Mouse (Mus musculus): ENCODE data around the gene Mesp1. TPM values are rescaled to one million over a fixed set of nuclear protein-coding genes. Genes with fewer than 3 reads are reported as not detected.
"Not testable (repeated sequence)": the region's sequence is repeated elsewhere in the genome, so short reads cannot be mapped to it uniquely, and the experiment has no call there.

The Mesp1 gene
- polyA plus RNA-seq, 1 experiment: not detected

DNA sequence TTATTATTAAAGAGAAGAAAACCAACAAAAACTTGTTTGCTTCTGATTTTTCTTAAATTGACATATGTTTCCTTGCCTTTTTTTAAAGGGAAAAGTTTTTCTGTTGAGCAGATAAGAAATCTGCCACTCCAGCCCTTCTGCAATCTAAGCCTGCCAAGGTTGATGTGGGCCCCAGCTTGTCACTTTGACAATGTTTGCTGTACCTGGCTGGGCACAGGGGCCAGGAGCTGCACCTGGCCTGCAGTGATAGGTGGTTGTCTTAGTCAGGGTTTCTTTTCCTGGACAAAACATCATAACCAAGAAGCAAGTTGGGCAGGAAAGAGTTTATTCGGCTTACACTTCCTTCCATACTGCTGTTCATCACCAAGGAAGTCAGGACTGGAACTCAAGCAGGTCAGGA, 19.8 kb upstream of the Mesp1 start:
- DNase-seq (ENCODE audit: low read depth): no peak
- TF ChIP-seq CTCF (IDR thresholded peaks at IDR 0.05; ENCODE audit: borderline replicate concordance, extremely low read depth, insufficient read depth, insufficient read length): no peak
- TF ChIP-seq POLR2A (IDR thresholded peaks at IDR 0.05; ENCODE audit: borderline replicate concordance, extremely low read depth, insufficient read depth, insufficient read length, poor library complexity, severe bottlenecking): no peak

DNA sequence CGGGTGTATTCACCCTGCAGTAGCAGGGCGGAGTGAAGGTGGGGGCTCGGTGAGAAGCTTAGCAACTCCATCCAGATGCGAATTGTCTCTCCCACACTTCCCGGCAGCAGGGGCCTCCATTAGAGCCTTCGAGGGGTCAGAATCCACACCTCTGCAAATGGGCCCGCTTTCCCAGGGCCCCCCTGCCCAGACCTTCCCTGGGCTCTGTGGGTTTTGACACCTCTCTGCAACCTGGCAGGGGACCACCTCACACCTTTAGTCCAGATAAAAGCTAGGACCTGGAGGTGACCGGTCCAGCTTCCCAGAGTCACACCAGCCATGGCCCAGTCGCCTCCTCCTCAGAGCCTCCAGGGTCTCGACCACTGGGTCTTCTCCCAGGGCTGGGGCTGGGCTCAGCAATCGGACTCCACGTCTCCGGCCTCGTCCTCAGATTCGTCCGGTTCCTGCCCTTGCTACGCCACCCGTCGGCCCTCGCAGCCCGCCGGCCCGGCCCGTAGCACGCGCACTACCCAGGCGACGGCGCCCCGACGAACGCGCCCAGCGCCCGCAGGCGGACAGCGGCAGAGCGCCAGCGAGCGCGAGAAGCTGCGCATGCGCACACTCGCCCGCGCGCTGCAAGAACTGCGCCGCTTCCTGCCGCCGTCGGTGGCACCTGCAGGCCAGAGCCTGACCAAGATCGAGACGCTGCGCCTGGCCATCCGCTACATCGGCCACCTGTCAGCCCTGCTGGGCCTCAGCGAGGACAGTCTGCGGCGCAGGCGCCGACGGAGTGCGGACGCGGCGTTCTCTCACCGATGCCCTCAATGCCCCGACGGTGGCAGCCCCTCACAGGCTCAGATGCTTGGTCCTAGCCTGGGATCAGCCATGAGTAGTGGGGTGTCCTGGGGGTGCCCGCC, 17.3 kb upstream of the Mesp1 start, which contains the start of gene Mesp2:
Gene Mesp2, plus strand, starts transcription at position 117 of the 896 bp plus-strand sequence.
- peak; percentile 88 for DNase-seq (ENCODE audit: low read depth)
- peak; percentile 29; the same call in 1 of the 2 replicates for TF ChIP-seq POLR2A (IDR thresholded peaks at IDR 0.05; ENCODE audit: borderline replicate concordance, extremely low read depth, insufficient read depth, insufficient read length, poor library complexity, severe bottlenecking)
- TF ChIP-seq CTCF (IDR thresholded peaks at IDR 0.05; ENCODE audit: borderline replicate concordance, extremely low read depth, insufficient read depth, insufficient read length): no peak

DNA sequence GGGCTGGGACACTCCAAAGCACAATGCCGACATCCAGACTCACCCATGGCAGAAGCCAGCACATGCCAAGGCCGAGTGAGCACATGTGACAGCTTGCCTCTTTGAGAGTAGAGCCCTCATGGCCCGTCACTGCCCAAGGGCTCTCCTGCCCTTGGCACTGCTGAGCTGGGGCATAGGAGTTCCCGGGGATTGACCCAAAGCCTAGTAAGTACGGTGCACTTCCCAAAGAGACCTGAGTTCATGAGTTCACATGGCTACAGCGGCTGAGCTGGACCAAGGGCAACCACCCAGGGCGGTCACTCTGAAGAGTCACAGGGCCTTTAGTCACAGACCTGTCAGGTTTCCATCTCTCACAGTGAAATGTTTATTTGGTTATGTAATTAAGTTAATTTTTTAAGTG, 15.0 kb upstream of the Mesp1 start:
- no peak for DNase-seq (ENCODE audit: low read depth)
- TF ChIP-seq CTCF (IDR thresholded peaks at IDR 0.05; ENCODE audit: borderline replicate concordance, extremely low read depth, insufficient read depth, insufficient read length): no peak
- no peak for TF ChIP-seq POLR2A (IDR thresholded peaks at IDR 0.05; ENCODE audit: borderline replicate concordance, extremely low read depth, insufficient read depth, insufficient read length, poor library complexity, severe bottlenecking)

DNA sequence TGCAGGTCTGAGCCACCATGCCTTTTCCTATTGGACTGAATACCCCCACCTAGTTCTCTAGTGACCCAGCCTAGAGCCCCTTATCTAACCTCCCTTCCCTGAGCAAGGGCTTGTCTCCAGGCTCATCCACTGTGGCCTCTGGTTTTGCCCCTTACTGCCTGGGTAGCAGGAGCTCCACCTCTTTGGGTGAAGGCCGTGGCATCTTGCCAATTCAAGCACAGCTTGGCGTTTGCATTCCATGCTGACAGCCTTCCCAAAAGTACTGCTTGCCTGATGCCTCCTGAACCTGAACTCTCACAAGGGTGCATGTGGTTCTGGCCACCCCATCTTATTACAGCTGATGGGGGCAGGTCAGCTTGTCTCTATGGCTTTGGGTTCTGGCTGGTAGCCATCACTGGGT, 10.3 kb upstream of the Mesp1 start:
- no peak for TF ChIP-seq CTCF (IDR thresholded peaks at IDR 0.05; ENCODE audit: borderline replicate concordance, extremely low read depth, insufficient read depth, insufficient read length)
- TF ChIP-seq POLR2A (IDR thresholded peaks at IDR 0.05; ENCODE audit: borderline replicate concordance, extremely low read depth, insufficient read depth, insufficient read length, poor library complexity, severe bottlenecking): no peak
- peak; percentile 18 for DNase-seq (ENCODE audit: low read depth)

GRCm38 (mm10) chr7:79802037-79802436, 8.4 kb upstream of the Mesp1 start:
- no peak for DNase-seq (ENCODE audit: low read depth)
- no peak for TF ChIP-seq CTCF (IDR thresholded peaks at IDR 0.05; ENCODE audit: borderline replicate concordance, extremely low read depth, insufficient read depth, insufficient read length)
- TF ChIP-seq POLR2A (IDR thresholded peaks at IDR 0.05; ENCODE audit: borderline replicate concordance, extremely low read depth, insufficient read depth, insufficient read length, poor library complexity, severe bottlenecking): no peak

GRCm38 (mm10) chr7:79801391-79801790, 7.8 kb upstream of the Mesp1 start:
- DNase-seq (ENCODE audit: low read depth): no peak
- TF ChIP-seq POLR2A (IDR thresholded peaks at IDR 0.05; ENCODE audit: borderline replicate concordance, extremely low read depth, insufficient read depth, insufficient read length, poor library complexity, severe bottlenecking): no peak
- TF ChIP-seq CTCF (IDR thresholded peaks at IDR 0.05; ENCODE audit: borderline replicate concordance, extremely low read depth, insufficient read depth, insufficient read length): no peak

GRCm38 (mm10) chr7:79800336-79800735, 6.7 kb upstream of the Mesp1 start:
- TF ChIP-seq POLR2A (IDR thresholded peaks at IDR 0.05; ENCODE audit: borderline replicate concordance, extremely low read depth, insufficient read depth, insufficient read length, poor library complexity, severe bottlenecking) (no peak), CTCF (IDR thresholded peaks at IDR 0.05; ENCODE audit: borderline replicate concordance, extremely low read depth, insufficient read depth, insufficient read length) (no peak)
- DNase-seq (ENCODE audit: low read depth): no peak

GRCm38 (mm10) chr7:79799506-79799905, 5.9 kb upstream of the Mesp1 start:
- no peak for TF ChIP-seq POLR2A (IDR thresholded peaks at IDR 0.05; ENCODE audit: borderline replicate concordance, extremely low read depth, insufficient read depth, insufficient read length, poor library complexity, severe bottlenecking)
- TF ChIP-seq CTCF (IDR thresholded peaks at IDR 0.05; ENCODE audit: borderline replicate concordance, extremely low read depth, insufficient read depth, insufficient read length): no peak
- DNase-seq (ENCODE audit: low read depth): no peak

DNA sequence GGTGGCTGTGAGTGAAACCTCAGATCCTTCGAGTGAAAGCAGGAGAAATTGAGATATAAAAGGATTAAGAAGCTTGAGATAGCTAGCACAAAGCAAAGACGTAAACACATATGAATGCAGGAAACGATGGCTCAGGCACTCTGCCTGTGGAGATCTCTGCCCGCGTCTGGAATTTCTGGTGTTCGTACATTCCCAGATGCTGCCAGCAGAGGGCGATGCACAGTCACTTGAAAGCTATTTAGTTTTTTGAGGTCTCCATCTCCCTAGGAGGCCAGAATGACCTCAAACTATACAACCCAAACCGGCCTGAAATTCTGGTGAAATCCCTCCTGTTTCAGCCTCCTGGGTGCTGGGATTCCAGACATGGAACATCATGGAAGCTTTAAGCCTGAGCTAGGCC, 5.5 kb upstream of the Mesp1 start:
- TF ChIP-seq CTCF (IDR thresholded peaks at IDR 0.05; ENCODE audit: borderline replicate concordance, extremely low read depth, insufficient read depth, insufficient read length) (peak; percentile 82), POLR2A (IDR thresholded peaks at IDR 0.05; ENCODE audit: borderline replicate concordance, extremely low read depth, insufficient read depth, insufficient read length, poor library complexity, severe bottlenecking) (no peak)
- DNase-seq (ENCODE audit: low read depth): peak; percentile 77

- no peak for TF ChIP-seq CTCF (IDR thresholded peaks at IDR 0.05; ENCODE audit: borderline replicate concordance, extremely low read depth, insufficient read depth, insufficient read length)
- TF ChIP-seq POLR2A (IDR thresholded peaks at IDR 0.05; ENCODE audit: borderline replicate concordance, extremely low read depth, insufficient read depth, insufficient read length, poor library complexity, severe bottlenecking): no peak
- DNase-seq (ENCODE audit: low read depth): no peak
Measured at GRCm38 (mm10) chr7:79798606-79799005, 5.0 kb upstream of the Mesp1 start.

GRCm38 (mm10) chr7:79792635-79793421, 760 bp downstream of the Mesp1 start:
- peak; percentile 63 for DNase-seq (ENCODE audit: low read depth)
- peak; percentile 58; the same call in 1 of the 2 replicates for TF ChIP-seq CTCF (IDR thresholded peaks at IDR 0.05; ENCODE audit: borderline replicate concordance, extremely low read depth, insufficient read depth, insufficient read length)
- TF ChIP-seq POLR2A (IDR thresholded peaks at IDR 0.05; ENCODE audit: borderline replicate concordance, extremely low read depth, insufficient read depth, insufficient read length, poor library complexity, severe bottlenecking): no peak

DNA sequence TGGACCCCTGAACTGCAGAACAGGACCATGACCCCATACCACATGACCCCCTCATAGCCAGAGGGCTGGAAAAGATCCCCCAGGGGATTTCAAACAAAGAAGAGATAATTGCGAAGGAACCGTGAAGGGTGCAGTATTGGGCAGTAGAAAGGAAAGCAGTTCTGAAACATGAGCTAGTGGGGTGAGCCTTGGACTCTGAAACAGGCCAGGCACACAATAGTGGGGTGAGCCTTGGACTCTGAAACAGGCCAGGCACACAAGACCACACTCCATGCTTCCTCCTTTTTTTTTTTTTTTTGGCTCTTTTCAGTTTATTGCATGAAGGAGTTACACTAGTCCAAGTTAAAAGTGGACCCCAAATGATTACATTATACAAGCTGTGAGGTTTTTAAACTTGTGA, 3.8 kb downstream of the Mesp1 start:
- DNase-seq (ENCODE audit: low read depth): not testable (repeated sequence)
